Mouse (Mus musculus): ENCODE data around the gene Tas2r115. TPM values are rescaled to one million over a fixed set of nuclear protein-coding genes. Genes with fewer than 3 reads are reported as not detected.
"Not testable (repeated sequence)": the region's sequence is repeated elsewhere in the genome, so short reads cannot be mapped to it uniquely, and the experiment has no call there.

Tas2r115 gene
- polyA plus RNA-seq (2014; fragmentation: Nextera tagmentation; extraction: Ambion mirVana): not detected in 2 replicates

- Histone ChIP-seq H3K4me1 (ENCODE audit: control insufficient read depth, insufficient read depth, low read length) (no peaks in the 10 kb centered on the region), H3K9ac (replicated peaks; ENCODE audit: low read depth, low read length) (no peak within 1 kb of the TSS), H3K4me2 (ENCODE audit: low read depth, low read length) (no peak within 1 kb of the TSS), H3K4me3 (ENCODE audit: low read depth, low read length) (no peak within 1 kb of the TSS), H3K36me3 (ENCODE audit: control insufficient read depth, insufficient read depth, low read length) (no peaks in the 10 kb centered on the region), H3K27me3 (ENCODE audit: control insufficient read depth, insufficient read depth, low read length) (no peaks in the 10 kb centered on the region), H3K27ac (ENCODE audit: low read depth, low read length) (no peak within 1 kb of the TSS), H3K9me3 (ENCODE audit: control insufficient read depth, low read length) (no peaks in the 10 kb centered on the region)
- no peak for ATAC-seq (ENCODE audit: low read depth)
- 75% methylated on average over 2 of the region's 2 CpGs for WGBS
Observed at GRCm38 (mm10) chr6:132737935-132738334, at the start of gene Tas2r115. TSS of gene Tas2r115 (minus strand) at chr6:132738035.

- Histone ChIP-seq H3K9ac (replicated peaks; ENCODE audit: low read depth, low read length) (no peak within 1 kb of the TSS), H3K36me3 (ENCODE audit: control insufficient read depth, insufficient read depth, low read length) (no peaks in the 10 kb centered on the region), H3K4me2 (ENCODE audit: low read depth, low read length) (no peak within 1 kb of the TSS), H3K4me1 (ENCODE audit: control insufficient read depth, insufficient read depth, low read length) (no peaks in the 10 kb centered on the region), H3K9me3 (ENCODE audit: control insufficient read depth, low read length) (no peaks in the 10 kb centered on the region), H3K27ac (ENCODE audit: low read depth, low read length) (no peak within 1 kb of the TSS), H3K27me3 (ENCODE audit: control insufficient read depth, insufficient read depth, low read length) (no peaks in the 10 kb centered on the region), H3K4me3 (ENCODE audit: low read depth, low read length) (no peak within 1 kb of the TSS)
- ATAC-seq (ENCODE audit: low read depth): no peak
Observed at GRCm38 (mm10) chr6:132778062-132778461, 40.2 kb upstream of the Tas2r115 start, which contains the start of gene Tas2r136. TSS of gene Tas2r136 (minus strand) at chr6:132778162.

GRCm38 (mm10) chr6:132761831-132762230 is 24.0 kb upstream of the Tas2r115 start, which contains the start of gene Tas2r102:
TSS of gene Tas2r102 (plus strand) at chr6:132762131.
- WGBS: 92% methylated on average over 2 of the region's 2 CpGs
- Histone ChIP-seq H3K4me1 (ENCODE audit: control insufficient read depth, insufficient read depth, low read length) (no peaks in the 10 kb centered on the region), H3K4me2 (ENCODE audit: low read depth, low read length) (no peak within 1 kb of the TSS), H3K9ac (replicated peaks; ENCODE audit: low read depth, low read length) (no peak within 1 kb of the TSS), H3K4me3 (ENCODE audit: low read depth, low read length) (no peak within 1 kb of the TSS), H3K9me3 (ENCODE audit: control insufficient read depth, low read length) (no peaks in the 10 kb centered on the region; the same call in 1 of the 2 replicates), H3K27me3 (ENCODE audit: control insufficient read depth, insufficient read depth, low read length) (no peaks in the 10 kb centered on the region), H3K27ac (ENCODE audit: low read depth, low read length) (no peak within 1 kb of the TSS), H3K36me3 (ENCODE audit: control insufficient read depth, insufficient read depth, low read length) (no peaks in the 10 kb centered on the region)
- no peak for ATAC-seq (ENCODE audit: low read depth)

- Histone ChIP-seq H3K9ac (replicated peaks; ENCODE audit: low read depth, low read length) (no peak within 1 kb of the TSS), H3K4me3 (ENCODE audit: low read depth, low read length) (no peak within 1 kb of the TSS), H3K36me3 (ENCODE audit: control insufficient read depth, insufficient read depth, low read length) (no peaks in the 10 kb centered on the region), H3K4me2 (ENCODE audit: low read depth, low read length) (no peak within 1 kb of the TSS), H3K27ac (ENCODE audit: low read depth, low read length) (no peak within 1 kb of the TSS), H3K9me3 (ENCODE audit: control insufficient read depth, low read length) (no peaks in the 10 kb centered on the region), H3K27me3 (ENCODE audit: control insufficient read depth, insufficient read depth, low read length) (no peaks in the 10 kb centered on the region), H3K4me1 (ENCODE audit: control insufficient read depth, insufficient read depth, low read length) (no peaks in the 10 kb centered on the region)
- ATAC-seq (ENCODE audit: low read depth): no peak
- 85% methylated on average over 1 of the region's 1 CpGs for WGBS
Observed at GRCm38 (mm10) chr6:132754430-132754829, 16.6 kb upstream of the Tas2r115 start, which contains the start of gene Tas2r124. TSS of gene Tas2r124 (plus strand) at chr6:132754730.

- Histone ChIP-seq H3K4me2 (ENCODE audit: low read depth, low read length) (no peak overlapping the region), H3K9ac (replicated peaks; ENCODE audit: low read depth, low read length) (no peak overlapping the region), H3K4me1 (ENCODE audit: control insufficient read depth, insufficient read depth, low read length) (no peaks in the 10 kb centered on the region), H3K36me3 (ENCODE audit: control insufficient read depth, insufficient read depth, low read length) (no peaks in the 10 kb centered on the region), H3K4me3 (ENCODE audit: low read depth, low read length) (no peak overlapping the region), H3K27me3 (ENCODE audit: control insufficient read depth, insufficient read depth, low read length) (no peaks in the 10 kb centered on the region), H3K27ac (ENCODE audit: low read depth, low read length) (no peak overlapping the region), H3K9me3 (ENCODE audit: control insufficient read depth, low read length) (no peaks in the 10 kb centered on the region)
- ATAC-seq (ENCODE audit: low read depth): no peak
- 89% methylated on average over 2 of the region's 2 CpGs for WGBS
Observed at GRCm38 (mm10) chr6:132750206-132750605, 12.4 kb upstream of the Tas2r115 start.

- H3K9me3 ChIP-seq (ENCODE audit: control insufficient read depth, low read length): no peaks in the 10 kb centered on the region
- H3K27me3 ChIP-seq (ENCODE audit: control insufficient read depth, insufficient read depth, low read length): no peaks in the 10 kb centered on the region
- no peak within 1 kb of the TSS for H3K4me2 ChIP-seq (ENCODE audit: low read depth, low read length)
- no peak within 1 kb of the TSS for H3K27ac ChIP-seq (ENCODE audit: low read depth, low read length)
- H3K36me3 ChIP-seq (ENCODE audit: control insufficient read depth, insufficient read depth, low read length): no peaks in the 10 kb centered on the region
- WGBS: 86% methylated on average over 3 of the region's 3 CpGs
- no peak within 1 kb of the TSS for H3K9ac ChIP-seq (replicated peaks; ENCODE audit: low read depth, low read length)
- H3K4me3 ChIP-seq (ENCODE audit: low read depth, low read length): no peak within 1 kb of the TSS
- ATAC-seq (ENCODE audit: low read depth): no peak
- H3K4me1 ChIP-seq (ENCODE audit: control insufficient read depth, insufficient read depth, low read length): no peaks in the 10 kb centered on the region
Observed at GRCm38 (mm10) chr6:132711828-132712227, 26.0 kb downstream of the Tas2r115 start, which contains the start of gene Tas2r122. TSS of gene Tas2r122 (minus strand) at chr6:132711928.

- Histone ChIP-seq H3K27me3 (ENCODE audit: control insufficient read depth, insufficient read depth, low read length) (no peaks in the 10 kb centered on the region), H3K9me3 (ENCODE audit: control insufficient read depth, low read length) (no peaks in the 10 kb centered on the region)
Observed at GRCm38 (mm10) chr6:132700907-132701306, 36.9 kb downstream of the Tas2r115 start, which contains the start of gene Tas2r121. TSS of gene Tas2r121 (minus strand) at chr6:132701007.

GRCm38 (mm10) chr6:132691596-132691995 is 46.2 kb downstream of the Tas2r115 start:
- not testable (repeated sequence) for H3K9ac ChIP-seq (replicated peaks; ENCODE audit: low read depth, low read length); H3K4me3 ChIP-seq (ENCODE audit: low read depth, low read length); H3K36me3 ChIP-seq (ENCODE audit: control insufficient read depth, insufficient read depth, low read length); ATAC-seq (ENCODE audit: low read depth); H3K4me1 ChIP-seq (ENCODE audit: control insufficient read depth, insufficient read depth, low read length); H3K4me2 ChIP-seq (ENCODE audit: low read depth, low read length); H3K27me3 ChIP-seq (ENCODE audit: control insufficient read depth, insufficient read depth, low read length); H3K27ac ChIP-seq (ENCODE audit: low read depth, low read length); H3K9me3 ChIP-seq (ENCODE audit: control insufficient read depth, low read length)
- 90% methylated on average over 7 of the region's 7 CpGs for WGBS

More at GRCm38 (mm10) chr6:132700907-132701306, 36.9 kb downstream of the Tas2r115 start, which contains the start of gene Tas2r121:
- Histone ChIP-seq H3K9ac (replicated peaks; ENCODE audit: low read depth, low read length) (no peak within 1 kb of the TSS), H3K4me3 (ENCODE audit: low read depth, low read length) (no peak within 1 kb of the TSS), H3K4me2 (ENCODE audit: low read depth, low read length) (no peak within 1 kb of the TSS), H3K4me1 (ENCODE audit: control insufficient read depth, insufficient read depth, low read length) (no peaks in the 10 kb centered on the region), H3K27ac (ENCODE audit: low read depth, low read length) (no peak within 1 kb of the TSS), H3K36me3 (ENCODE audit: control insufficient read depth, insufficient read depth, low read length) (no peaks in the 10 kb centered on the region)
- 86% methylated on average over 1 of the region's 1 CpGs for WGBS
- ATAC-seq (ENCODE audit: low read depth): no peak

All from neural tube, embryonic 14.5 days (tissue).